Mouse (Mus musculus) layer of hippocampus, postnatal 14 days (tissue): ENCODE data around the gene Prph. TPM values are rescaled to one million over a fixed set of nuclear protein-coding genes. Genes with fewer than 3 reads are reported as not detected.

Source experiments
- DNase-seq, 2 experiments: peaks; one replicate each; pipeline ENCODE4 v3.0.0; 2021 to 2022; ENCODE audit warnings: low spot score in 2 of 2, mixed read lengths in 1 of 2
- microRNA-seq, 2 experiments: library from miRNA; unstranded; fragments of <30 nt; microRNA quantifications; one replicate each; pipeline ENCODE4 v1.2.0; 2021
- total RNA-seq, 2 experiments: library from RNA; stranded (reverse); gene quantifications; 2 replicates each; pipeline ENCODE4 v1.2.3; 2021

The Prph gene
- total RNA-seq, 2 experiments from 2014 or later: 3.7 to 5.1 TPM

DNA sequence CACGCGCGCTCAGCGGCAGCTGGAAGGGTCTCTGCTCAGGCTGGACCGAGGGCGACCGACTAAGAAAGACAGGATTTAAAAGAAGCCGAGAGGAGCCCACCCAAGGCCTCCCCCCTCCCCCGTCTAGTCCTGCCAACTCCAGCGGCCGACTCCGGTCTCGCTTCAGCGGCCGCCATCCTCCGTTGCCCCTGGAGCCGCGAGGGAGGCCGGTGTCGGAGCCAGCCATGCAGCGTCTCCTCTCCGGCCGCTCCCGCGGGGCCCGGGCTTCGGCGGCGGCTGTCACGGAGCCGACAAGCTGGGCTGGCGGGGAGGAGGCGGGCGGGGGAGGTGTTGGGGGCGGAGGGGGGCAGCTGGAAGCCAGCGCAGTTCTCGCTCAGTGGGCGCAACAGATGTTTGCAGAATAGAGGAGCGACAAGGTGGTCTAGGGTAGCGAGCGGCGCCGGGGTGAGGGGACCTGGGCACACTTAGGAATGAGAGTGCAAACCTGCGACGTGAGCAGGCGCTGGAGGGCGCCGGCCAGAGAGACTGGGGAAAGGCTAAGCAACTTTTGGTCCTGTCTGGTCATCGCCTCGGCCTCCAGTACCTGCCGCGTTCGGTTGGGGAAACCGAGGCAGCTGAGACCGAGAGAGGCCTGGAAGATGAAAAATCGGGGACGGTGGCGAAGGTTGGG is 42.0 kb downstream of the Prph start:
- no peak for DNase-seq

DNA sequence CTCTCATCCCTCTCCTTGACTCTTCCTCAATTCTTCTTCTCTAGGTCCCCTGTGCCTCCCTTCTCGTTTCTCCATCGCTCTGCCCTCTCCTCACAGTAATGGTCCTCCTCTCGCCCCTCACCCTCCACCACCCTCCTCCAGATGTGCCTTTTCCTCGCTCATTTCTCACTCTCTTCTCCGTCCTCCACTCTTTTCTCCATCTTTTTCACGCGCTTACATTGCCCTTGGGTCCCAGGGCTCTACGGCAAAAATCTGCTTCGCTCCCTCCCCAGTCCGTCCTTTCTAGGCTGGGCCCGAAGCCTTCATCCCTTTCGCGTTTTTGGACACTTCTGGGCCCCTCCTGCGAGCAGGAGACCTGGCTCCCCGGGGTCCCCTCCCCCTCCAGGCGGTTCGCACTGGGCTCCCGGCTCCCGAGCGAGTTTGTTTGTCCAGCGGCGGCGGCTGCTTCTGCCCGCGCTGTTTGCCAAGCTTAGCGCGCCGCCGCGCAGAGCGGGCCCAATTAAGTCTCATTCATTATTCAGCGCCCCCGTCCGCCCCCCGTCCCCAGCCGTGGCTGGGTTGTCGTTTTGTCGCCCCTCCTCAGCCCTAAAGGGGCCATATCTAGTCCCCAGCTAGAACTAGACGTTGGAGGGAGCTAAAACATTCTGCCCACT is 43.0 kb downstream of the Prph start:
- no peak for DNase-seq

DNA sequence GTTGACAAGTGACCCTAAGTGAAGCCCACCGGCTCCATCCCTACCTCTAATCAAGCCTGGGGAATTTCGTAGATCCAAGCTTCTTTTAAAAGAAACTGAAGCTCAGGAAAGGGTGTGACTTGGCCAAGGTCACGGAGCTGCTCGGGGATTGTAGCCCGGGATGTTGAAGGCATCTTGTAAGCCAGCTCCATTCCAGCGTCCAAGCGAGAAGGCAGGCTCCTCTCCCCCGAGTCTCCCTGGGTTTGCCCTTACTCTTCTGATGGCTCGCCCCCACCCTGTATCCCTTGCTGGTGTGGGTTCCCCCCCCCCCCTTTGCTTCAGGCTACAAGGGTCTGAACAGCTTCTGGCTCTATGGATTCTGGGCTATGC is 43.5 kb downstream of the Prph start:
- no peak for DNase-seq

DNA sequence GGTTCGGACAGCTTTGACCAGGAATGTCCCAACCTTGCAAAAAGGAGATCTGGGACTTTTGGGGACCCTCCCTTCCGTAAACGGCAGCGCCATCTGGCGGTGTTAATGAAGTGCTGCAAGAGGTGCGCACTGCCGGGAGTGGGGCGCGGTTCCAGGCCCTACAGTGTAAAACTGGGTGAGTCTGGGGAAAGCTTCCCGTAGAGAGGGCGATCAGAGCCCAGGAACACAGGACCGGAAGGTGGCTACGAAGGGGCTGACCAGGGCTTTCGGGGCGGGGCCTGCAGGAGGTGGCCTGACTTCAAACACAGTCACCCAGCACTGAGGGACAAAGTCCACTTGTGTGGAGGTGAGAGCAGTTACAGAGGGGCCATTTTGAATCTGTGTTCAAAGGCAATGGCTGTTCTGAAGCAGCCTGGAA is 44.2 kb downstream of the Prph start:
- DNase-seq: peak; percentile 39 to 52

DNA sequence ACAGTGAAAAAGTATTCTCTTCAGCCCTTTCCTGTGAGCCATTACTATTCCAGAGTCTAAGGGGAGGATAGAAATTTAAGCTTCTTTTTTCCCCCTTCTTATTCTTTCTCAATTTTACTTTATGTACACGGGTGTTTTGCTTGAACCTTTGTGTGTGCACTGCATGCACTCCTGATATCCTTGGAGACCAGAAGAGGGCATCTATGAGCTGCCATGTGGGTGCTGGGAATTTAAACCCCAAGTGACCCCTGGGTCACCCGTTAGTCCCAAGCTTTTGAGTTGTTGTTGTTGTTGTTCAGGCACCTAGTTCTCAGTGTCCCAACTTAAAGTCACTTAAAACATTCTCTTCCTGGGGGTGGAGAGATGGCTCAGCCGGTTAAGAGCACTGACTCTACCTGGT is 45.0 kb downstream of the Prph start:
- DNase-seq: no peak

DNA sequence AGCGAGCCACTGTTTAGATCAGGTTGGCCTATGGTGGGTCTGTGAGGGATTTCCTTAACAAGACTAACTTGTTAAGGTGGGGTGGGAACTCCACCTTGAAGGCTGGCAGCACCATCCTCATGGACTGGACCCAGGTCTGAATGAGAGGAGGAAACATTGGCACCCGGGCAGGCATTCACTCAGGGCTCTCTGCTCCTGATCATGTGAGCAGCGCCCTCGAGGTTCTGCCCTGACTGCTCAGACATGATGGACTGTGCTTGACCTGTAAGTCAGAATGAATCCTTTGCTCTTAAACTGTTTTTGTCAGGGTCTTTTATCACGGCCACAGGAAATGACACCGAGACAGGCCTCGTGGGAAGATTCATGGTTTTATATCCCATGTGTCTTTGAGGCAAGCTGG is 50.3 kb downstream of the Prph start:
- DNase-seq: no peak

DNA sequence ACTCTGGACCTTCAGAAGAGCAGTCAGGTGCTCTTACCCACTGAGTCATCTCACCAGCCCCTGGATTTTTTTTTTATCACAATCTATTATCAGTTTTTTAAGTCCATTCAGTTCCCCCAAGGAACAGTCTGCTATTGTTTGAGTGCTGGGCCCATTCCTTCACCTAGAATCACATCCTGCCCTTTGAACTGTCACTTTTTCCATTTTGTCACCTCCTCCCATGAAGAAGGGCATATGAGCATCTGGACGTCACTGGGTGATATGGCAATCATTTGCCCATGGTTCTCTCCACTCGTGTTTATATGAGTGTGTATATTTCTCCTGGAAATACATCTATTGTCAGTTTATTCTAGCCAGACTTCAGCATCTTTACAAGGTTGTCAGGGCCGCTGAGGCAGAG is 52.9 kb downstream of the Prph start:
- DNase-seq: no peak

Small RNAs within 50 kb of the gene (microRNA-seq; reads per million reads assigned to microRNA genes)
- 0 reads per million in 2 experiments for gene Mir6960

Other genes starting within 250 kb of the Prph start
- 100 to 1,000 TPM; 747 to 793 TPM for gene Ddn, start 245.7 kb upstream of the Prph start, total RNA-seq
- gene Prkag1, start 223.7 kb upstream of the Prph start, total RNA-seq: 10 to 100 TPM; 44.5 to 46.2 TPM
- 10 to 100 TPM; 71.7 to 83.1 TPM for gene Kmt2d, start 184.0 kb upstream of the Prph start, total RNA-seq
- 1 to 10 TPM; 8.1 to 9.3 TPM for gene Rhebl1, start 160.6 kb upstream of the Prph start, total RNA-seq
- under 1 TPM; 0.31 to 0.35 TPM for gene Dhh, start 156.6 kb upstream of the Prph start, total RNA-seq
- gene Lmbr1l, start 136.9 kb upstream of the Prph start, total RNA-seq: 10 to 100 TPM; 13.7 to 17.9 TPM
- 100 to 1,000 TPM; 661 to 671 TPM for gene Tuba1b, start 120.6 kb upstream of the Prph start, total RNA-seq
- gene Gm49450, start 101.6 kb upstream of the Prph start, total RNA-seq: not detected
- 1,000 to 10,000 TPM; 2,120 to 2,322 TPM for gene Tuba1a, start 101.5 kb upstream of the Prph start, total RNA-seq
- 100 to 1,000 TPM; 119 to 162 TPM for gene Tuba1c, start 25.3 kb upstream of the Prph start, total RNA-seq
- gene Troap, start 19.4 kb downstream of the Prph start, total RNA-seq: 1 to 10 TPM; 1.2 to 2.6 TPM
- under 1 TPM in 1 of 2 experiments, not detected in 1; 0.44 TPM for gene C1ql4, start 32.6 kb downstream of the Prph start, total RNA-seq
- under 1 TPM in 1 of 2 experiments, not detected in 1; 0.28 TPM for gene Dnajc22, start 38.0 kb downstream of the Prph start, total RNA-seq
- 10 to 100 TPM; 35.2 to 38.6 TPM for gene Spats2, start 70.7 kb downstream of the Prph start, total RNA-seq
- gene Kcnh3, start 169.7 kb downstream of the Prph start, total RNA-seq: 10 to 100 TPM; 71.6 to 78.7 TPM
- gene Mcrs1, start 196.8 kb downstream of the Prph start, total RNA-seq: 10 to 100 TPM; 80.1 to 84.3 TPM
- 100 to 1,000 TPM in 1 of 2 experiments, 10 to 100 TPM in 1; 92.8 to 103 TPM for gene Prpf40b, start 239.9 kb downstream of the Prph start, total RNA-seq
- 1 to 10 TPM; 1.5 to 1.7 TPM for gene Fam186b, start 240.7 kb downstream of the Prph start, total RNA-seq